Mouse (Mus musculus) lung, embryonic 15.5 days (tissue): ENCODE results near the gene Myo18b. TPM values are rescaled to one million over a fixed set of nuclear protein-coding genes. Genes with fewer than 3 reads are reported as not detected.

Experiments used
- ATAC-seq: fragments of 200-750 bp; cut with Nextera tagmentation; 2 replicates; pipeline ENCODE4 v1.8.0; 2017; ENCODE audit warnings: moderate number of reproducible peaks, borderline replicate concordance; ENCODE audit not compliant: low FRiP score, low TSS enrichment; ENCODE audit errors: extremely low read depth
- H3K27ac ChIP-seq: fragments of 300-500 bp; sonication (generic); 2 replicates; pipeline ENCODE4 v1.5.1; 2015; ENCODE audit warnings: moderate library complexity, mild to moderate bottlenecking, inconsistent platforms
- H3K27me3 ChIP-seq: fragments of 300-500 bp; sonication (generic); 2 replicates; pipeline ENCODE4 v1.6.1; 2015; ENCODE audit warnings: inconsistent platforms
- H3K36me3 ChIP-seq: fragments of 300-500 bp; sonication (generic); 2 replicates; pipeline ENCODE4 v1.6.1; 2015; ENCODE audit warnings: inconsistent platforms
- H3K4me1 ChIP-seq: fragments of 300-500 bp; sonication (generic); 2 replicates; pipeline ENCODE4 v1.6.1; 2015; ENCODE audit warnings: inconsistent platforms
- H3K4me2 ChIP-seq: fragments of 300-500 bp; sonication (generic); 2 replicates; pipeline ENCODE4 v1.6.1; 2015; ENCODE audit warnings: inconsistent platforms, mild to moderate bottlenecking, moderate library complexity
- H3K4me3 ChIP-seq: fragments of 300-500 bp; sonication (generic); 2 replicates; pipeline ENCODE4 v1.5.1; 2015; ENCODE audit warnings: mild to moderate bottlenecking, inconsistent platforms
- H3K9ac ChIP-seq: fragments of 300-500 bp; sonication (generic); 2 replicates; pipeline ENCODE4 v1.6.1; 2015; ENCODE audit warnings: inconsistent platforms
- H3K9me3 ChIP-seq: fragments of 300-500 bp; sonication (generic); 2 replicates; pipeline ENCODE4 v1.6.1; 2016; ENCODE audit warnings: inconsistent platforms
- WGBS: fragments of 180-500 bp; shearing (Covaris S2); methylation state at CpG from one replicate; pipeline ENCODE4 v1.1.7; 2015; 5-methylcytosine and 5-hydroxymethylcytosine counted together
- polyA plus RNA-seq: library from polyadenylated mRNA; unstranded; fragments of >200 nt; fragmentation: Nextera tagmentation; extraction: Ambion mirVana; gene quantifications from 2 replicates; pipeline ENCODE4 v1.2.1, GENCODE M21; 2015

The Myo18b gene
- polyA plus RNA-seq, 1 experiment from 2014 or later, result 1.3 TPM

DNA sequence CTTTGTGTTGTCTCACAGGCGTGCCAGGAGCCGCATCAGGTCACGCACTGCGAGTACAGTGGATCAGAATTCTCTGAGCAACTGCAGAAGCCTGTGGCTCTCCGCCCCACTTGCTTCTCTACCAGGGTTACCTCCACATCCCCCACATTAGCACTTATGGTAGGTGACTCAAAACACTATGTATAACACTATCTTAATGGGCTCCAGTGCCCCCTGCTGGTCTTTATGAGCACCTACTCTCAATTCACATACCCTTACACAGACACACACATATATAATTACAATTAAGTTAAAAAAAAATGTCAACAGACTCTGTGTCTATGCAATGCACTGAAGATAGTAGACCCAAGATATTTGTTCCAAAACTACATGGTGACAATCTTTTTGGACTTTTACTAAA is 127.6 kb downstream of the Myo18b start:
- Histone ChIP-seq H3K9me3 (no peaks in the 10 kb centered on the region), H3K4me1 (no peaks in the 10 kb centered on the region), H3K9ac (no peak overlapping the region), H3K27me3 (no peaks in the 10 kb centered on the region), H3K4me2 (no peak overlapping the region), H3K4me3 (no peak overlapping the region), H3K27ac (no peak overlapping the region), H3K36me3 (no peaks in the 10 kb centered on the region)
- WGBS, result 91% methylated on average over 5 of the region's 5 CpGs
- ATAC-seq, result no peak

DNA sequence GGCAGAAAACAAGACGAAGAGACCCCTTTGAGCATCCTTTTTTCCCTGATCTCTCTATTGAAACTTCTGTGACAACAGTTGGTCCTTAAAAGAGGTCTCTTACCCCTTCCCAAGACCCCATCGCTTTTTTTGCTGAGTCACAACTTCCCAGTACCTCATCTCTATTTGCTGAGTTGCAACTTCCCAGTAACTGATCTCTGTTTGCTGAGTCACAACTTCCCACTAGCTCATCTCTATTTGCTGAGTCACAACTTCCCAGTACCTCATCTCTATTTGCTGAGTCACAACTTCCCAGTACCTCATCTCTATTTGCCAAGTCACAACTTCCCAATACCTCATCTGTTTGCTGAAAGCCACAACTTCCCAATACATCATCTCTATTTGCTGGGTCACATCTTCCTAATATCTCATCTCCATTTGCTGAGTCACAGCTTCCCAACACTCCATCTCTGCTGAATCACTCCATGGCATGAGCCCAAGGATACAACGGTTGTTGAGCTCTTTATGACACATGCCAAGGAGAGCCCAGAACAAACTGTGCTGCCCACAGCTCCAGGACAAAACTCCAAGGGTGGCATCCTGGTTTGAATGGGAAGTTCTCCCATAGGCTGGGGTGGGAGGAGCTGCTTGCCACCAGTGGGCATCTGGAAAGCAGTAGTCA is 134.6 kb downstream of the Myo18b start:
- no peak for ATAC-seq
- Histone ChIP-seq H3K4me3 (no peak overlapping the region), H3K36me3 (no peaks in the 10 kb centered on the region), H3K9ac (no peak overlapping the region), H3K27me3 (no peaks in the 10 kb centered on the region), H3K9me3 (no peaks in the 10 kb centered on the region), H3K27ac (no peak overlapping the region), H3K4me1 (no peaks in the 10 kb centered on the region), H3K4me2 (no peak overlapping the region)
- WGBS, result 74% methylated on average over 3 of the region's 3 CpGs

DNA sequence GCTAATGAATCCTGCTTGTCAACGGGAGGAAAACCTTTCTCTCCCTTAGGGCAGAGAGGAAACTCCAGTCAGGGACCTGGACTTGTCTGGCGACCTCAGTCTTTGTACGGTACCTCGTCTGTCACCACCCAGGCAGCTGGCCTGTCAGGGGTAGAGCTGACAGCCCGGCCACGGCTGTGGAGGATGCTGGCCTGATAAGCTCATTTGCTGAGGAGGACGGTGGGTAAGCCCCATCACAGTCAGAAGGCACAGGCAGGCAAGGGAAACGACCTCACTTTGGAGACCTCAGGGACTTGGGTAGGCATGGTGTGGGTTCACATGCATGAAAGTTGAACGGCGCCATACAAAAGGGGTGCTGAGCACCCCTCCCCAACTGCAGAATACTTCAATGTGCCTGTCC is 140.6 kb downstream of the Myo18b start:
- H3K27me3 ChIP-seq, result no peaks in the 10 kb centered on the region
- H3K9me3 ChIP-seq, result no peaks in the 10 kb centered on the region
- H3K36me3 ChIP-seq, result no peaks in the 10 kb centered on the region
- no peak overlapping the region for H3K27ac ChIP-seq
- H3K4me3 ChIP-seq, result no peak overlapping the region
- H3K4me2 ChIP-seq, result no peak overlapping the region
- no peak for ATAC-seq
- no peak overlapping the region for H3K9ac ChIP-seq
- 14% methylated on average over 10 of the region's 10 CpGs for WGBS
- no peaks in the 10 kb centered on the region for H3K4me1 ChIP-seq

DNA sequence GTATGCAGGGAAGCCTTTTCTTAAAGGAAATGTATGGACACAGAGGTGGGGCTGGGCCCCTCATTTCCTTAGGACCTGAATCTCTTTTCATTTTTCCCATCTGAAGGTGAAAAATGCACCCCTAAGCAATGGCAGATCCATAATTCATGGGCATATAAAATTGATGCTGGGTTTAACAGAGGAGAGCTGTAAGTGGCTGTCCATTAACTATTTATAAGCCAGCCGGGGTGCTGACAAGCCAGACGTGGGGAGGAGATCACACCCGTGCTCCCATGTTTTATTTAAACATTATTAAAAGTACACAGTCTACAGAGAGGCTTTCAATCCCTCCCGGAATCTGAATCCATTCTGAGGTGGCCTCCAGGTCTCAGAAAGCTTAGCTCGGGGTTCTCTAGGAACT is 146.5 kb downstream of the Myo18b start:
- Histone ChIP-seq H3K4me1 (no peaks in the 10 kb centered on the region), H3K27ac (no peak overlapping the region), H3K9me3 (no peaks in the 10 kb centered on the region), H3K36me3 (no peaks in the 10 kb centered on the region), H3K9ac (no peak overlapping the region), H3K4me3 (no peak overlapping the region), H3K4me2 (no peak overlapping the region), H3K27me3 (peaks cover 13% of the 10 kb centered on the region)
- 36% methylated on average over 5 of the region's 5 CpGs for WGBS
- no peak for ATAC-seq

DNA sequence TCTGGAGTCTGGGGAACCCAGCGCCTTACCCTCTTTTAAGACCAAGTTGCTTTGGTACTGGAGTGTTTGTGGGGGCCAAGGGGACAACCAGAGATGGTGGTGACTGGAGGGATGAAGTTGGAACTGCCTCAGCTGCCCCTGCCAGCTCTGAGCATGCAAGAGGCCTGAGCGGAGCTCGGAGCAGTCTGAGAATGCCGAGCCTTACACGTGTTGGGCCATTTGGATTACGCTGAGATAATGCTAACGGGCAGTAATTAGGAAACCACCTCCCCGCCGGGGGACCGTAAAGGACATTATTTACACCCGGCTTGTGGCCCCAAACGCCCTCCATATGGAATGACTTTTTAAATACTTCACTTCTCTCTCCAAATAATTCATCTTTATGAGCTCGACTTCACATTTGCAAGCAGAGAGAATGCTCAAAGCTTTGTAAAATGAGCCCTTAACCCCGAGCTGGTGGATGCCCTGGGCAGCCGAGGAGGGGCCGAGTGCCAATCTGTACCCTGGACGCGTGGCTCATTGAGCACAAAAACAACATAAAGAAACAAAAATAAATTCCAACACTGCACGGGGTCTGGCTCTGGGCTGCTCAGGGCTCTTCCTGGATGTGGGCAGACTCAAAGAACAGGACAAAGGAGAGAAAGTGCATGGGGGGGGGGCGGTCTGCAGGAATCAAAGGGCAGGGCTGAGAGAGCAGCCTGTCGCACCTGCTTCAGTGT is 148.0 kb downstream of the Myo18b start:
- 24% methylated on average over 21 of the region's 21 CpGs for WGBS

DNA sequence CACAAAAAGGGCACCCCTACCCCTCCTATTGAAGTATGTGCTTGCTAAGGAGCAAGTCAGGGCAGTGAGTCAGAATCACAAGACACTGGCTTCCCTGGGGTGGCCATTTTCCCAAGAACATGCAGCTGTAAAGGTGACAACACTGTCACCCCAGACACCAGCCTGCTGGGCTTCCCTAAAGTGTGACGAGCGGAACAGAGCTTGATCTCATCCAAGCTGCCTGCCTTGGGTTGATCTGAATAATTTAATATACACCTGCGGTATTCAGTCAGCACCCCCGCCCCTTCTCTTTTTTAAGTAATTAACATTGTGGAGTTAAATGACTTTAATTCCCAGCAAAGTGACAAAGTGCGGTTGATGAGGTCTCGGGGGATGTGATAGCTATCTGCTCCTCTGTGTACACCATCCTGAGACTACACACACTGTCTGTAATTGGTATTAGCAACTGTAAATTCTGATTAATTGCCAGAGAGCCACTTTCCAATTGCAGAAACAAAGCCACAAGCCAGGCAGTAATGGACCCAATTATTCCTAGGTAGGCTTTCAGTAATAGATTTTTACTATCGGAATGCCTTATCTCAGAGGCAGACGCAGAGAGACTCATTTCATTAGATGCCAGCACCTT is 148.7 kb downstream of the Myo18b start:
- H3K36me3 ChIP-seq, result no peaks in the 10 kb centered on the region
- WGBS, result 52% methylated on average over 8 of the region's 8 CpGs

More for the DNA sequence above, 148.0 kb downstream of the Myo18b start:
- no peak overlapping the region for H3K4me2 ChIP-seq
- H3K36me3 ChIP-seq, result no peaks in the 10 kb centered on the region
- H3K9ac ChIP-seq, result no peak overlapping the region
- H3K9me3 ChIP-seq, result no peaks in the 10 kb centered on the region
- no peaks in the 10 kb centered on the region for H3K4me1 ChIP-seq
- ATAC-seq, result no peak
- no peak overlapping the region for H3K4me3 ChIP-seq
- H3K27ac ChIP-seq, result no peak overlapping the region
- peaks cover 13% of the 10 kb centered on the region for H3K27me3 ChIP-seq

DNA sequence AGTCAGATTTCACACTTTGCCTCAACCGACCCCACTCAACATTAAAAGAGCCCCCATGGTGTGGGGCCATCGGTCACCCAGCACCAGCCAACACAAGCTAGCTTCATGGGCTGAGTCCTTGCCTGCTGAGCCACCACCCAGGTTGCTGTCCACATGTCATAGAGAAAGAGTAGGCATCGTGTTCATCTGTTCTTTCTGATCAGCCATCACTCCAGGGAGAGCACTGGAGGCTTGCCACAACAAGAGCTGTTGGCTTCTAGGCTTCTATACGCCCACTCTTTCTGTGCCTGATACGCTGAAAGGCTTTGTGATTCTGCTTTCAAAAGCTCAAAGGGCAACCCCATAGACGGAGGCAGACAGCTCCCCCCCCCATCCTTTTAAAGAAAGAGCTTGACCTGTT is 151.0 kb downstream of the Myo18b start:
- no peak overlapping the region for H3K4me2 ChIP-seq
- H3K36me3 ChIP-seq, result no peaks in the 10 kb centered on the region
- no peak for ATAC-seq
- 71% methylated on average over 6 of the region's 6 CpGs for WGBS
- H3K27me3 ChIP-seq, result peaks cover 13% of the 10 kb centered on the region
- H3K9me3 ChIP-seq, result no peaks in the 10 kb centered on the region
- H3K27ac ChIP-seq, result no peak overlapping the region
- no peak overlapping the region for H3K4me3 ChIP-seq
- no peaks in the 10 kb centered on the region for H3K4me1 ChIP-seq
- H3K9ac ChIP-seq, result no peak overlapping the region

More for the DNA sequence above, 148.7 kb downstream of the Myo18b start:
- Histone ChIP-seq H3K9ac (no peak overlapping the region), H3K9me3 (no peaks in the 10 kb centered on the region), H3K27me3 (peaks cover 13% of the 10 kb centered on the region), H3K27ac (no peak overlapping the region), H3K4me2 (no peak overlapping the region), H3K4me1 (no peaks in the 10 kb centered on the region), H3K4me3 (no peak overlapping the region)
- no peak for ATAC-seq

DNA sequence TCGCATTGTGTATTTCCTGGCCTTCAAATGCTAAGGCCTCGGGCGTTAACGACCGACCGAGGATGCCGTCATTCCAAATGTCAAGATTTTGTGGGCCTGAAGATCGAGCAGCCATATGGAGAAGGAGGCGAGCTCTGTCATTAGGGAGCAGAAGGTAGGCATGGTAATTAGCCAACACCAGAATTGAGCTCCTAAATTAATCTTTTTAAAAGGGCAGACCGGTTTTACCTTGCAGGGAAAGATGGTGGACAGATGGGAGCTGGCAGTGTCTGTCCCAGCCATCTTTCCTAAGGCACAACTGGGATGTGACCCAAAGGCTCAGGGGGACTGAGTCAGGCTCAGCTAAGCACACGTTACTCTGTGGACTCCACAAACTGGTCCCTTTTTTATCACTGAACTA is 151.6 kb downstream of the Myo18b start:
- no peak overlapping the region for H3K4me3 ChIP-seq
- H3K27me3 ChIP-seq, result peaks cover 13% of the 10 kb centered on the region
- H3K4me1 ChIP-seq, result no peaks in the 10 kb centered on the region
- H3K36me3 ChIP-seq, result no peaks in the 10 kb centered on the region
- H3K4me2 ChIP-seq, result no peak overlapping the region
- H3K9me3 ChIP-seq, result no peaks in the 10 kb centered on the region
- ATAC-seq, result no peak
- no peak overlapping the region for H3K9ac ChIP-seq
- 83% methylated on average over 11 of the region's 11 CpGs for WGBS
- no peak overlapping the region for H3K27ac ChIP-seq

DNA sequence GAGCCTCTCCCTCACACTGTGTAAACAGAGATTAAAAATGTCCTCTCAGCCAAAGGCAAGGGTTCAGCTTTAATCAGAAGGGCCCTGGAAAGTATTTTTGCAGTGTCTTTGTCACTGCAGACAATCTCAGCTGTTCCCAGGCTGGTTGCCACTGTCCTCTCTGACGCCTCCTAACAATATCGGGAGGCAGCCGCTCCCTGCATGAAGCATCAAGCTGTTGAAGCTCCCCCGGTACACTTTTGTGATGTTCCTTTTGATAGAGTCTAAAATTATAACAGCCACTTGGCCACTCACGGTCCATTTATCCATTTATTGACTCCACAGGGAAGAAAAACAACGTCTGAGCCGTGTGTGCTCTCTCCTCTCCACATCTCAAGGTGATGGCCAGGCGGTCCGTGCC is 153.0 kb downstream of the Myo18b start:
- Histone ChIP-seq H3K4me2 (no peak overlapping the region), H3K36me3 (no peaks in the 10 kb centered on the region), H3K4me1 (no peaks in the 10 kb centered on the region), H3K27me3 (peaks cover 11% of the 10 kb centered on the region), H3K27ac (no peak overlapping the region), H3K9ac (no peak overlapping the region), H3K4me3 (no peak overlapping the region), H3K9me3 (no peaks in the 10 kb centered on the region)
- WGBS, result 50% methylated on average over 9 of the region's 9 CpGs
- no peak for ATAC-seq

DNA sequence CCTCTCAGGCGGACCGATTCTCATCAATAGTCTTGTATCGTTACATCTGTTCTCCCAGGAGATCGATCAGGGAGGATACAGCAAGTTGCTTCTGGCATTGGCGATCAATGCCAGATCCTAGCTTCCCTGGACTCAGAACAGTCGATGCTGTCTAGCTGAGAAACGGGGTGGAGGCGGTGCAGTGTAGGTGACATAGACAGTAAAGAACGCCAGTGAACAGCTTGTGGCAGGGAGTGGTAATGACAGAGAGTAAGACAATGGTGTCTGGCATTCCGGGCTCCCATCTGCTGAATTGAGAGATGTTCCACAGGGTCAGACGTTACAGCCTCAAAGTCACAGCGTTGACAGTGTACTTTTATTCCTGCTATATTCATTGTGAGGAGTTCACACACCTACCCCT is 155.5 kb downstream of the Myo18b start:
- no peak overlapping the region for H3K4me3 ChIP-seq
- no peaks in the 10 kb centered on the region for H3K27me3 ChIP-seq
- no peak for ATAC-seq
- no peak overlapping the region for H3K27ac ChIP-seq
- H3K36me3 ChIP-seq, result no peaks in the 10 kb centered on the region
- H3K4me1 ChIP-seq, result no peaks in the 10 kb centered on the region
- WGBS, result 78% methylated on average over 12 of the region's 12 CpGs
- H3K9me3 ChIP-seq, result no peaks in the 10 kb centered on the region
- H3K4me2 ChIP-seq, result no peak overlapping the region
- no peak overlapping the region for H3K9ac ChIP-seq

DNA sequence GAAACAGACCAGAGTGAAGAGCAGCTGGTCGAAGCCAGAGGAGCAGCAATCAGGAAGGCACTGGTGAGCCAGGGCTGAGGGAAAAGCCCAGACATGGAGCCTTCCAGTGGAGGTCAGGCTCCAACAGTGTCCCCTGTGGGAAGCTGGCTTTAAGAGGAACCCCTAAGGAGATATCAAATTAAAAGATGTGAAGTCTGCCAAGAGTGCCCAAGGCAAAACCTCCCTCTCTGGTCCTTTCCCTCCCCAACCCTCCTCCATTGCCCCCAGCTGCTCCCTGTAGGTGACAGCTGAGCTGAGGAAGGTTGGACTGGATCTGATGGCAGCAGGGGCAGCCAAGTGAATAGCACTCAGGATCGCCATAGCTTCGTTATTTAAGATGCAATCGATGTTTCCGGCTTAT is 161.1 kb downstream of the Myo18b start:
- no peak overlapping the region for H3K4me3 ChIP-seq
- no peaks in the 10 kb centered on the region for H3K9me3 ChIP-seq
- H3K9ac ChIP-seq, result no peak overlapping the region
- no peak for ATAC-seq
- 77% methylated on average over 5 of the region's 5 CpGs for WGBS
- H3K27me3 ChIP-seq, result no peaks in the 10 kb centered on the region
- H3K4me2 ChIP-seq, result no peak overlapping the region
- H3K4me1 ChIP-seq, result no peaks in the 10 kb centered on the region
- no peak overlapping the region for H3K27ac ChIP-seq
- H3K36me3 ChIP-seq, result no peaks in the 10 kb centered on the region

DNA sequence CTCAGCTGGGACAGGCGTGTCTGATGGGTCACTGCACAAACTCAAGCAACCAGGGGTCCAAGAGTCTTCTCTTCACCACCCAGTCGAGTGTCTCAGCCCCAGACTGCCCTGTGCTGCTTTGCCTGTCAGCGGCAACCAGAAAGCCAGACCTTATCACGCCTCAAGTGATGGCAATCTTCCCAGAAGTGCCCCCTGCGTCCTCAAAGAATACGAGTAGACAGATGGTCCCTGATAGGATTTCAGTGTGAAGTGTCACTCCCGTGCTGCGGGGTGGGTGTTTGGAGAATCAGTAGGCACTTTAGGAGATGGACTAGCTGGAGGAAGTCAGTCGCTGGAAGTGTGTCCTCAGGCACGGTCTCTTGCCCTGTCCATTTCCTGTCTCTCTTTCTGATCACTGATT is 165.6 kb downstream of the Myo18b start:
- no peak for ATAC-seq
- H3K36me3 ChIP-seq, result no peaks in the 10 kb centered on the region
- WGBS, result 18% methylated on average over 10 of the region's 10 CpGs
- H3K27ac ChIP-seq, result no peak overlapping the region
- no peaks in the 10 kb centered on the region for H3K9me3 ChIP-seq
- no peaks in the 10 kb centered on the region for H3K4me1 ChIP-seq
- no peak overlapping the region for H3K9ac ChIP-seq
- no peaks in the 10 kb centered on the region for H3K27me3 ChIP-seq
- H3K4me3 ChIP-seq, result no peak overlapping the region
- H3K4me2 ChIP-seq, result no peak overlapping the region
